Mouse (Mus musculus) MEL (cell line): ENCODE results near the gene Il4i1. TPM values are rescaled to one million over a fixed set of nuclear protein-coding genes. Genes with fewer than 3 reads are reported as not detected.

Experiments
- DNase-seq: peaks from one replicate; pipeline ENCODE4 v3.0.0; 2011; ENCODE audit warnings: low read depth, low spot score
- H3K27ac ChIP-seq: 2 replicates; pipeline ENCODE4 v1.5.1; 2012; ENCODE audit warnings: low read depth, mild to moderate bottlenecking, control low read depth, low read length, moderate library complexity; ENCODE audit not compliant: control insufficient read depth
- H3K27me3 ChIP-seq, 2 experiments: fragments of 150-350 bp in 1 of 2; sonication (generic) in 1 of 2; 2 replicates each; pipeline ENCODE4 v1.6.1; 2012; ENCODE audit warnings: low read length in 2 of 2, mild to moderate bottlenecking in 2 of 2, improper control_type of control experiment in 1 of 2, moderate library complexity in 1 of 2; ENCODE audit not compliant: insufficient read depth in 2 of 2, control insufficient read depth in 1 of 2
- H3K36me3 ChIP-seq, 2 experiments: 2 replicates each; pipeline ENCODE4 v1.6.1; 2012 to 2014; ENCODE audit warnings: low read length in 2 of 2, improper control_type of control experiment in 1 of 2, inconsistent platforms in 1 of 2, mild to moderate bottlenecking in 1 of 2; ENCODE audit not compliant: insufficient read depth in 2 of 2, control insufficient read depth in 1 of 2
- H3K4me1 ChIP-seq, 2 experiments: fragments of 150-350 bp in 1 of 2; sonication (generic) in 1 of 2; 2 replicates each; pipeline ENCODE4 v1.6.1; 2012; ENCODE audit warnings: low read length in 2 of 2, improper control_type of control experiment in 1 of 2, mild to moderate bottlenecking in 1 of 2; ENCODE audit not compliant: insufficient read depth in 2 of 2, control insufficient read depth in 1 of 2
- H3K4me3 ChIP-seq, 2 experiments: fragments of 150-350 bp in 1 of 2; sonication (generic) in 1 of 2; 2 replicates each; pipeline ENCODE4 v1.5.1; 2012; ENCODE audit warnings: low read depth in 2 of 2, low read length in 2 of 2, mild to moderate bottlenecking in 2 of 2, moderate library complexity in 2 of 2, control low read depth in 1 of 2, improper control_type of control experiment in 1 of 2; ENCODE audit not compliant: control insufficient read depth in 1 of 2, insufficient read depth in 1 of 2
- H3K79me2 ChIP-seq: 2 replicates; pipeline ENCODE4 v1.6.1; 2012; ENCODE audit warnings: mild to moderate bottlenecking, low read length, moderate library complexity; ENCODE audit not compliant: control insufficient read depth, poor library complexity, insufficient read depth
- H3K9ac ChIP-seq: 2 replicates; pipeline ENCODE4 v1.6.1; 2012; ENCODE audit warnings: low read depth, mild to moderate bottlenecking, control low read depth, low read length, moderate library complexity; ENCODE audit not compliant: control insufficient read depth, poor library complexity, severe bottlenecking
- H3K9me3 ChIP-seq: fragments of 150-350 bp; sonication (generic); replicated peaks from 2 replicates; pipeline ENCODE4 v1.6.1; 2012; ENCODE audit warnings: mild to moderate bottlenecking, low read length, improper control_type of control experiment, moderate library complexity; ENCODE audit not compliant: insufficient read depth
- BHLHE40 ChIP-seq: IDR thresholded peaks from 2 replicates; pipeline ENCODE4 v1.6.1; 2012; ENCODE audit warnings: low read depth, mild to moderate bottlenecking, inconsistent platforms, low read length, improper control_type of control experiment, borderline replicate concordance
- CHD1 ChIP-seq: IDR thresholded peaks from 2 replicates; pipeline ENCODE4 v1.6.1; 2012; ENCODE audit warnings: low read depth, mild to moderate bottlenecking, inconsistent platforms, low read length, improper control_type of control experiment
- CTCF ChIP-seq, 3 experiments: IDR thresholded peaks in 2 of 3; conservative IDR thresholded peaks in 1 of 3; 2 replicates each; pipeline ENCODE4 v1.5.1; 2011 to 2012; ENCODE audit warnings: low read length in 3 of 3, low read depth in 2 of 3, mild to moderate bottlenecking in 2 of 3, improper control_type of control experiment in 1 of 3, inconsistent platforms in 1 of 3, mixed read lengths in 1 of 3, moderate library complexity in 1 of 3; ENCODE audit not compliant: control insufficient read depth in 1 of 3, insufficient read depth in 1 of 3, poor library complexity in 1 of 3, severe bottlenecking in 1 of 3
- E2F4 ChIP-seq: IDR thresholded peaks from 2 replicates; pipeline ENCODE4 v1.6.1; 2011; ENCODE audit warnings: low read depth, low read length, improper control_type of control experiment, borderline replicate concordance
- EP300 ChIP-seq, 2 experiments: IDR thresholded peaks; 2 replicates each; pipeline ENCODE4 v1.6.1; 2011; ENCODE audit warnings: improper control_type of control experiment in 2 of 2, low read length in 2 of 2, low read depth in 1 of 2, mild to moderate bottlenecking in 1 of 2
- ETS1 ChIP-seq: IDR thresholded peaks from 2 replicates; pipeline ENCODE4 v1.6.1; 2012; ENCODE audit warnings: low read depth, mild to moderate bottlenecking, inconsistent platforms, low read length, improper control_type of control experiment, moderate library complexity
- GABPA ChIP-seq: IDR thresholded peaks from 2 replicates; pipeline ENCODE4 v1.6.1; 2012; ENCODE audit warnings: low read depth, mild to moderate bottlenecking, inconsistent platforms, low read length, improper control_type of control experiment, moderate library complexity
- GATA1 ChIP-seq: IDR thresholded peaks from 2 replicates; pipeline ENCODE4 v1.6.1; 2011; ENCODE audit warnings: low read depth, low read length, improper control_type of control experiment
- HCFC1 ChIP-seq: IDR thresholded peaks from 2 replicates; pipeline ENCODE4 v1.6.1; 2012; ENCODE audit warnings: low read depth, mild to moderate bottlenecking, inconsistent platforms, low read length, improper control_type of control experiment, moderate library complexity
- MEF2A ChIP-seq: IDR thresholded peaks from 2 replicates; pipeline ENCODE4 v1.6.1; 2014; ENCODE audit warnings: low read depth, mild to moderate bottlenecking, inconsistent platforms, low read length, improper control_type of control experiment; ENCODE audit not compliant: poor library complexity, insufficient replicate concordance, severe bottlenecking; ENCODE audit errors: extremely low read depth
- MXI1 ChIP-seq: IDR thresholded peaks from 2 replicates; pipeline ENCODE4 v1.6.1; 2011; ENCODE audit warnings: mild to moderate bottlenecking, low read depth, low read length, improper control_type of control experiment
- MYC ChIP-seq: IDR thresholded peaks from 2 replicates; pipeline ENCODE4 v1.6.1; 2011; ENCODE audit warnings: low read depth, mild to moderate bottlenecking, low read length, improper control_type of control experiment, moderate library complexity
- POLR2A ChIP-seq, 2 experiments: IDR thresholded peaks; 2 replicates each; pipeline ENCODE4 v1.6.1; 2011 to 2012; ENCODE audit warnings: low read length in 2 of 2, mild to moderate bottlenecking in 2 of 2, control low read depth in 1 of 2, improper control_type of control experiment in 1 of 2, low read depth in 1 of 2, moderate library complexity in 1 of 2; ENCODE audit not compliant: control insufficient read depth in 1 of 2, insufficient read depth in 1 of 2, poor library complexity in 1 of 2
- POLR2AphosphoS5 ChIP-seq: IDR thresholded peaks from 2 replicates; pipeline ENCODE4 v1.6.1; 2012; ENCODE audit warnings: low read depth, borderline replicate concordance, mild to moderate bottlenecking, inconsistent platforms, low read length, moderate library complexity, mixed read lengths
- RAD21 ChIP-seq: IDR thresholded peaks from 2 replicates; pipeline ENCODE4 v1.6.1; 2011; ENCODE audit warnings: mild to moderate bottlenecking, low read depth, low read length, improper control_type of control experiment
- SMC3 ChIP-seq: IDR thresholded peaks from 2 replicates; pipeline ENCODE4 v1.6.1; 2011; ENCODE audit warnings: low read depth, low read length, improper control_type of control experiment
- UBTF ChIP-seq: IDR thresholded peaks from 2 replicates; pipeline ENCODE4 v1.6.1; 2012; ENCODE audit warnings: low read depth, mild to moderate bottlenecking, inconsistent platforms, low read length, improper control_type of control experiment, moderate library complexity, borderline replicate concordance; ENCODE audit not compliant: insufficient read depth
- USF1 ChIP-seq: IDR thresholded peaks from 2 replicates; pipeline ENCODE4 v1.6.1; 2014; ENCODE audit warnings: low read depth, mild to moderate bottlenecking, inconsistent platforms, low read length, improper control_type of control experiment, moderate library complexity
- USF2 ChIP-seq, 2 experiments: IDR thresholded peaks; 2 replicates each; pipeline ENCODE4 v1.6.1; 2011 to 2012; ENCODE audit warnings: improper control_type of control experiment in 2 of 2, low read length in 2 of 2, borderline replicate concordance in 1 of 2, inconsistent platforms in 1 of 2, low read depth in 1 of 2, mild to moderate bottlenecking in 1 of 2; ENCODE audit not compliant: insufficient read depth in 1 of 2
- ZC3H11A ChIP-seq: IDR thresholded peaks from 2 replicates; pipeline ENCODE4 v1.6.1; 2012; ENCODE audit warnings: low read depth, mild to moderate bottlenecking, inconsistent platforms, low read length, improper control_type of control experiment
- ZMIZ1 ChIP-seq: IDR thresholded peaks from 2 replicates; pipeline ENCODE4 v1.6.1; 2012; ENCODE audit warnings: low read depth, mild to moderate bottlenecking, inconsistent platforms, low read length, improper control_type of control experiment, moderate library complexity
- polyA plus RNA-seq, 2 experiments: library from polyadenylated mRNA; stranded (reverse) in 1 of 2; unstranded in 1 of 2; fragments of >175 nt in 1 of 2; fragments of >200 nt in 1 of 2; gene quantifications; 2 replicates each; pipeline versions ENCODE4 v1.2.1 to v1.2.4; 2012; ENCODE audit warnings: low replicate concordance in 2 of 2, low read depth in 1 of 2; ENCODE audit not compliant: insufficient read length in 2 of 2, insufficient read depth in 1 of 2, missing spikeins in 1 of 2
- total RNA-seq: library from RNA; depleted of rRNA; stranded (reverse); fragments of 300-350 nt; gene quantifications from 2 replicates; pipeline ENCODE4 v1.2.3, GENCODE M21; 2012

Gene Il4i1
- total and polyA plus RNA-seq, 3 experiments: 0.54 to 0.73 TPM; not detected in 1

GRCm38 (mm10) chr7:44861429-44861816, 45.2 kb downstream of the Il4i1 start:
- no peaks in the 10 kb centered on the region for H3K27me3 ChIP-seq
- no peak overlapping the region for H3K9ac ChIP-seq
- H3K4me3 ChIP-seq: no peak overlapping the region
- H3K27ac ChIP-seq: no peak overlapping the region
- peaks cover 6% of the 10 kb centered on the region for H3K79me2 ChIP-seq
- TF ChIP-seq RAD21 (no peak), MEF2A (no peak), GABPA (no peak), E2F4 (no peak), EP300 (IDR thresholded peaks at IDR 0.05; ENCODE audit: low read depth in 1 of 2, low read length in 2 of 2) (no peak), MXI1 (no peak), CTCF (IDR thresholded peaks at IDR 0.05 in 2 of 3, conservative IDR thresholded peaks at IDR 0.05 in 1 of 3; ENCODE audit: control insufficient read depth in 1 of 3, insufficient read depth in 1 of 3, low read depth in 2 of 3, low read length in 3 of 3, poor library complexity in 1 of 3, severe bottlenecking in 1 of 3) (no peak), MYC (no peak), USF2 (IDR thresholded peaks at IDR 0.05; ENCODE audit: borderline replicate concordance in 1 of 2, insufficient read depth in 1 of 2, low read depth in 1 of 2, low read length in 2 of 2) (no peak), HCFC1 (no peak), BHLHE40 (no peak), CHD1 (no peak), SMC3 (no peak), ETS1 (no peak)
- no peak for DNase-seq
- peaks cover 0 to 6% of the 10 kb centered on the region in 2 experiments; a peak in 3 of 4 replicates for H3K4me1 ChIP-seq
- H3K36me3 ChIP-seq: peaks cover 0 to 1% of the 10 kb centered on the region in 2 experiments; a peak in 2 of 4 replicates
- H3K9me3 ChIP-seq: no peaks in the 10 kb centered on the region

GRCm38 (mm10) chr7:44862434-44862833, 46.2 kb downstream of the Il4i1 start:
- H3K36me3 ChIP-seq: no peaks in the 10 kb centered on the region; a peak in 2 of 4 replicates
- DNase-seq: no peak
- H3K9ac ChIP-seq: no peak overlapping the region
- H3K27ac ChIP-seq: no peak overlapping the region
- H3K4me1 ChIP-seq: peaks cover 0 to 5% of the 10 kb centered on the region in 2 experiments; a peak in 2 of 4 replicates
- TF ChIP-seq USF1: no peak
- TF ChIP-seq GATA1: no peak
- TF ChIP-seq POLR2A (IDR thresholded peaks at IDR 0.05; ENCODE audit: control insufficient read depth in 1 of 2, insufficient read depth in 1 of 2, low read depth in 1 of 2, low read length in 2 of 2, poor library complexity in 1 of 2): no peak
- TF ChIP-seq ZMIZ1: no peak
- no peak for TF ChIP-seq ETS1
- no peak for TF ChIP-seq ZC3H11A
- TF ChIP-seq HCFC1: no peak
- TF ChIP-seq UBTF: no peak
- no peak for TF ChIP-seq POLR2AphosphoS5
- no peaks in the 10 kb centered on the region for H3K9me3 ChIP-seq
- H3K27me3 ChIP-seq: no peaks in the 10 kb centered on the region
- peaks cover 4% of the 10 kb centered on the region for H3K79me2 ChIP-seq
- H3K4me3 ChIP-seq: no peak overlapping the region
